ENCODE assay signal across 8 mouse cellular contexts in genomic region chr11:4134986-4135935, GRCm38 (mm10). TPM values are rescaled to one million over a fixed set of nuclear protein-coding genes. Genes with fewer than 3 reads are reported as not detected.
DNase-seq lines count a peak whose midpoint lies in the region; ATAC-seq lines count a peak whose summit lies in the region.

TSS of gene Rnf215 (plus strand) at chr11:4135202.

- DNase-seq in CD4-positive helper T cell, adult 2 months (ENCODE audit: low read depth, low spot score) = peak; percentile 88
- DNase-seq in brain, embryonic 18.5 days (ENCODE audit: low read depth, low spot score) = peak; percentile 78
- peak; percentile 97 for DNase-seq in kidney, postnatal 10 days
- peak; percentile 80 for DNase-seq in liver, embryonic 13.5 days
- DNase-seq in neural tube, embryonic 10.5 days (ENCODE audit: extremely low spot score, low spot score) = peak; percentile 94

- H3K36me3 ChIP-seq in heart, embryonic 13.5 days = peaks cover 35% of the 10 kb centered on the region
- H3K36me3 ChIP-seq in liver, embryonic 13.5 days = peaks cover 19% of the 10 kb centered on the region
- no peaks in the 10 kb centered on the region for H3K36me3 ChIP-seq in stomach, embryonic 16.5 days (ENCODE audit: control insufficient read depth, insufficient read depth, low read length)

- peak within 1 kb of the TSS; percentile 77 for H3K4me3 ChIP-seq in heart, embryonic 13.5 days
- H3K4me3 ChIP-seq in liver, embryonic 13.5 days (replicated peaks) = peak within 1 kb of the TSS; percentile 84
- peak within 1 kb of the TSS; percentile 91 for H3K4me3 ChIP-seq in stomach, embryonic 16.5 days (replicated peaks; ENCODE audit: low read length)

- 1% methylated on average over 60 of the region's 66 CpGs for WGBS in heart, embryonic 13.5 days
- WGBS in liver, embryonic 13.5 days (ENCODE audit: insufficient replicate concordance) = 3% methylated on average over 65 of the region's 66 CpGs
- WGBS in stomach, embryonic 16.5 days = 2% methylated on average over 64 of the region's 66 CpGs

- peak; percentile 83 for ATAC-seq in erythroid progenitor cell, adult 5-6 weeks (replicated peaks; ENCODE audit: low FRiP score, poor library complexity, severe bottlenecking)
- peak; percentile 83 for ATAC-seq in heart, embryonic 13.5 days (ENCODE audit: extremely low read depth, insufficient number of reproducible peaks, low FRiP score, low TSS enrichment)
- ATAC-seq in liver, embryonic 13.5 days (ENCODE audit: low read depth) = peak; percentile 93
- ATAC-seq in stomach, embryonic 16.5 days (ENCODE audit: insufficient read depth, low FRiP score) = peak; percentile 96

- peak within 1 kb of the TSS; percentile 90 for H3K4me2 ChIP-seq in heart, embryonic 13.5 days
- H3K4me2 ChIP-seq in liver, embryonic 13.5 days = peak within 1 kb of the TSS; percentile 86
- H3K4me2 ChIP-seq in stomach, embryonic 16.5 days (ENCODE audit: low read depth, low read length) = peak within 1 kb of the TSS; percentile 94

- H3K9ac ChIP-seq in heart, embryonic 13.5 days = peak within 1 kb of the TSS; percentile 97
- peak within 1 kb of the TSS; percentile 90 for H3K9ac ChIP-seq in liver, embryonic 13.5 days
- H3K9ac ChIP-seq in stomach, embryonic 16.5 days (ENCODE audit: low read length) = peak within 1 kb of the TSS; percentile 99

- no peaks in the 10 kb centered on the region for H3K27me3 ChIP-seq in heart, embryonic 13.5 days (replicated peaks)
- no peaks in the 10 kb centered on the region for H3K27me3 ChIP-seq in liver, embryonic 13.5 days
- H3K27me3 ChIP-seq in stomach, embryonic 16.5 days (ENCODE audit: control insufficient read depth, insufficient read depth, low read length) = no peaks in the 10 kb centered on the region

- H3K9me3 ChIP-seq in heart, embryonic 13.5 days = no peaks in the 10 kb centered on the region
- 0 out of 2 replicates have a peak, but pooled peaks cover 5% of the 10 kb centered on the region for H3K9me3 ChIP-seq in liver, embryonic 13.5 days (replicated peaks)
- no peaks in the 10 kb centered on the region for H3K9me3 ChIP-seq in stomach, embryonic 16.5 days (replicated peaks; ENCODE audit: control insufficient read depth, low read length)

- peaks cover 19% of the 10 kb centered on the region for H3K4me1 ChIP-seq in heart, embryonic 13.5 days
- H3K4me1 ChIP-seq in liver, embryonic 13.5 days (replicated peaks) = peaks cover 39% of the 10 kb centered on the region
- H3K4me1 ChIP-seq in stomach, embryonic 16.5 days (ENCODE audit: control insufficient read depth, insufficient read depth, low read length) = peaks cover 10% of the 10 kb centered on the region

- H3K27ac ChIP-seq in heart, embryonic 13.5 days (replicated peaks) = peak within 1 kb of the TSS; percentile 81
- H3K27ac ChIP-seq in liver, embryonic 13.5 days = peak within 1 kb of the TSS; percentile 78
- peak within 1 kb of the TSS; percentile 67; the same call in 1 of the 2 replicates for H3K27ac ChIP-seq in stomach, embryonic 16.5 days (ENCODE audit: low read length)

RNA-seq across cellular contexts. Expression of gene Rnf215, which starts in this region (rescaled TPM):
- 2.9 and 6.3 TPM in 2 replicates for total RNA-seq in erythroid progenitor cell, adult 5-6 weeks (2015; ENCODE audit: low replicate concordance)
- 15.9 and 34.0 TPM in 2 replicates for total RNA-seq in erythroid progenitor cell, adult 5-6 weeks (2017; ENCODE audit: low replicate concordance)
- polyA plus RNA-seq in heart, embryonic 13.5 days (2015; fragmentation: Nextera tagmentation; extraction: Ambion mirVana) = 17.2 and 18.1 TPM in 2 replicates
- 5.6 and 6.1 TPM in 2 replicates for polyA plus RNA-seq in liver, embryonic 13.5 days (2015; fragmentation: Nextera tagmentation; extraction: Ambion mirVana)
- 21.7 and 25.6 TPM in 2 replicates for polyA plus RNA-seq in stomach, embryonic 16.5 days (2015; fragmentation: Nextera tagmentation; extraction: Ambion mirVana)

Comparison
In these comparisons a context has a peak if more than half of its experiments do, and no peak if none do; other contexts are left out.
1. Peak in every context shown above with its lines: DNase-seq, ATAC-seq, H3K4me3 ChIP-seq and H3K27ac ChIP-seq.